Mouse (Mus musculus): Measurements from ENCODE around the gene Brf1. TPM values are rescaled to one million over a fixed set of nuclear protein-coding genes. Genes with fewer than 3 reads are reported as not detected.

Brf1 gene
- polyA plus RNA-seq, 1 experiment from 2014 or later: 70.1 TPM

DNA sequence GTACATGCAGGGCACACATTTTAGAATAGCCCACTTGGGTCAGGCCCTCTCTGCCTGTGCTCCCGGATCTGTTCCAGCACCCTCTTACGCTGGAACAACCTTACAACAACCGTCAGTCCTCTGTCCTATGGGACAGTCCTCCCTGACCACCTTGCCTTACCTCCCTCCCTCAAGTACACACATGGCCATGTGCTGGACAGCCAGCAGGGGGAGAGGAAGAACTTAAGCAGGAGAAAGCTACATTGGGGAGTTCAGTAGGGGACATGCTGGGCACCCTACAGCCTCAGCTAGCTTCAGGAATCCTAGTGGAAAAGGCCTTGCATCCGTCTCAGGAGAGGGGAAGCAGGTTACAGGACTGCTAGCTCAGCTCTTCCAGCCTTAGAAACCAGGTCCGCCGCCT, 74.6 kb downstream of the Brf1 start:
- peaks cover 40% of the 10 kb centered on the region for H3K27me3 ChIP-seq (replicated peaks)
- H3K27ac ChIP-seq: no peak overlapping the region
- H3K4me1 ChIP-seq: peaks cover 41% of the 10 kb centered on the region
- H3K4me2 ChIP-seq (replicated peaks): no peak overlapping the region
- WGBS: 86% methylated on average over 6 of the region's 6 CpGs
- no peak for ATAC-seq (ENCODE audit: low FRiP score, low read depth)
- no peaks in the 10 kb centered on the region for H3K9me3 ChIP-seq
- no peaks in the 10 kb centered on the region for H3K36me3 ChIP-seq
- H3K4me3 ChIP-seq: no peak overlapping the region
- H3K9ac ChIP-seq: no peak overlapping the region

GRCm38 (mm10) chr12:112922541-112922940, 78.0 kb downstream of the Brf1 start:
- peak; percentile 72 for ATAC-seq (ENCODE audit: low FRiP score, low read depth)
- Histone ChIP-seq H3K27me3 (replicated peaks) (peaks cover 10% of the 10 kb centered on the region), H3K4me1 (peaks cover 22% of the 10 kb centered on the region), H3K4me3 (no peak overlapping the region), H3K9me3 (no peaks in the 10 kb centered on the region), H3K9ac (no peak overlapping the region), H3K27ac (no peak overlapping the region), H3K36me3 (peaks cover 7% of the 10 kb centered on the region; the same call in 1 of the 2 replicates), H3K4me2 (replicated peaks) (no peak overlapping the region)
- WGBS: 10% methylated on average over 3 of the region's 3 CpGs

- peaks cover 8% of the 10 kb centered on the region; the same call in 1 of the 2 replicates for H3K36me3 ChIP-seq
- 89% methylated on average over 12 of the region's 12 CpGs for WGBS
- H3K4me2 ChIP-seq (replicated peaks): no peak overlapping the region
- no peak overlapping the region for H3K9ac ChIP-seq
- peaks cover 19% of the 10 kb centered on the region for H3K4me1 ChIP-seq
- H3K4me3 ChIP-seq: no peak overlapping the region
- peaks cover 2% of the 10 kb centered on the region; the same call in 1 of the 2 replicates for H3K27me3 ChIP-seq (replicated peaks)
- no peaks in the 10 kb centered on the region for H3K9me3 ChIP-seq
- H3K27ac ChIP-seq: no peak overlapping the region
- no peak for ATAC-seq (ENCODE audit: low FRiP score, low read depth)
Observed at GRCm38 (mm10) chr12:112921518-112921917, 79.0 kb downstream of the Brf1 start.

GRCm38 (mm10) chr12:112917906-112918305, 82.6 kb downstream of the Brf1 start:
- WGBS: 55% methylated on average over 8 of the region's 8 CpGs
- no peaks in the 10 kb centered on the region for H3K9me3 ChIP-seq
- H3K27me3 ChIP-seq (replicated peaks): no peaks in the 10 kb centered on the region
- no peak overlapping the region for H3K27ac ChIP-seq
- no peak for ATAC-seq (ENCODE audit: low FRiP score, low read depth)
- no peak overlapping the region for H3K9ac ChIP-seq
- peaks cover 25% of the 10 kb centered on the region for H3K36me3 ChIP-seq
- H3K4me1 ChIP-seq: peaks cover 18% of the 10 kb centered on the region
- no peak overlapping the region for H3K4me2 ChIP-seq (replicated peaks)
- no peak overlapping the region for H3K4me3 ChIP-seq

DNA sequence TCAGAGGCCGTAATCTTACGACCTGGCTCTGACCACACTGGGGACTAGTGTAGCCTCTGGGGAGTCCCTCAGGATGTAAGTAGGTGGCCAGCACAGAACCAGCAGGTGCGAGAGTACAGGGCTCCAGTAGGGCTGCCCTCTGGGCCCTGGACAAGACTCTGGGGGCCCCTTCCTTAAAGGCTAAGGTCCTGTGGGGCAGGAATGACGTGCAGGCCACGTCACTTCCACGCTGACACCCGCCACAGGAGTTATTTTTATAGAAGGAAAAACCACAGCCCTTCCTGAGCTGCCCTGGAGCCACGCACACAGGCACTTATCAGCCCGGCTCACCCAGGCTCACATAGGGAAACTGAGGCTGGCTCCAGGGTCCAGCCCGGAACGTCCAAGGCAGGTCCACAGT, 83.0 kb downstream of the Brf1 start:
- Histone ChIP-seq H3K4me2 (replicated peaks) (no peak overlapping the region), H3K27ac (no peak overlapping the region), H3K9me3 (no peaks in the 10 kb centered on the region), H3K9ac (no peak overlapping the region), H3K4me1 (peaks cover 14% of the 10 kb centered on the region; the same call in 1 of the 2 replicates), H3K4me3 (no peak overlapping the region), H3K36me3 (peaks cover 29% of the 10 kb centered on the region), H3K27me3 (replicated peaks) (no peaks in the 10 kb centered on the region)
- 78% methylated on average over 11 of the region's 11 CpGs for WGBS
- ATAC-seq (ENCODE audit: low FRiP score, low read depth): no peak

DNA sequence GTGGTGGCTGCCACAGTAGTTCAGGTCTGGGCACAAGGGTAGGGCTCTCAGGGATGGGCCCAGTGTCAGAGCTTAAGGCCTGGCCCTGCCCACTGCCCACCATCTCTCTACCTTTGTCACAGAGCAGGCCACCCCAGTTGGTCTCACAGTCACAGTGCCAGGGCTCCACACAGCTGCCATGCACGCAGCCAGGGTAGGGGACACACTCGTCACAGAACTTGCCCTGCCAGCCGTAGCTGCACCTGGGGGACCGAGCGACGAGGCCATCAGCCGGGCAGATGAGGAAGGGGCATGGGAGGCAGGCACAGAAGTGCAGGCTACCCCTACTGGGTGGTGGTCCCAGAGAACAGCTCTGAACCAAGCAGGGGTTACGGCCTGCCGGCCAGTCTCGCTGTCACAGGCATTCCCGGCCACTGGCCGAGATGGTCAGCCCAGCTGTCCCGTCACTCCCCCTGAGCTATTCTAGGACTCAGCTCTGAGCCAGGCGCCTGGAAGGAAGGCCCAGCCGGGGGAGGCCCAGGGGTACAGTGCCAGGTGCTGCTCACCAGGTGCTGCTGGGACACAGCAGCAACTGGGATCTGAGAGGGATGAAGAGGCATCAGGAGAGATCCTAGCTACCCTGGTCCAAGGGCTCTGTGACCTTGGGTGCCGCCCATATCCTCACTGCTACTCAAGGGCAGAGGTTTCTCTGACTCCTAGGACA, 83.7 kb downstream of the Brf1 start:
- Histone ChIP-seq H3K4me3 (no peak overlapping the region), H3K9me3 (no peaks in the 10 kb centered on the region), H3K27ac (no peak overlapping the region), H3K36me3 (peaks cover 36% of the 10 kb centered on the region), H3K4me2 (replicated peaks) (no peak overlapping the region), H3K9ac (no peak overlapping the region), H3K4me1 (peaks cover 8% of the 10 kb centered on the region; the same call in 1 of the 2 replicates), H3K27me3 (replicated peaks) (no peaks in the 10 kb centered on the region)
- no peak for ATAC-seq (ENCODE audit: low FRiP score, low read depth)
- 89% methylated on average over 16 of the region's 16 CpGs for WGBS

DNA sequence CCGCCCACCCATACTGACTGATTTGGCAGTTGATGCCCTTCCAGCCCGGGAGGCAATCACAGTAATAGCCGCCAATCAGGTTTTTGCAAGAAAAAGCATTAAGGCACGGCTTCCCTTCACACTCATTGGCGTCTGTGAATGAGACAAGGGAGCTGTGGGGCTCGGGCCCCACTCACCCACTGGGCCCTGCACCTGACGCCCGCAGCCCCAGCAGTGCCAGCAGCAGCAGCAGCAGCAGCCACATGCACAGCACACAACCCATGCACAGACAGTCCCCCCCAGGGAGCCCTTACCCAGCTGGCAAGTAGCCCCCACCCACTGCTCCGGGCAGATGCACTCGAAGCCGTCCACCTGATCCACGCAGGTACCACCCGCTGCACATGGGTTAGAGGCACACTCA, 84.9 kb downstream of the Brf1 start:
- WGBS: 62% methylated on average over 13 of the region's 13 CpGs
- H3K4me2 ChIP-seq (replicated peaks): no peak overlapping the region
- no peaks in the 10 kb centered on the region for H3K9me3 ChIP-seq
- H3K36me3 ChIP-seq: peaks cover 48% of the 10 kb centered on the region
- no peak overlapping the region for H3K27ac ChIP-seq
- H3K4me3 ChIP-seq: no peak overlapping the region
- H3K9ac ChIP-seq: no peak overlapping the region
- 0 out of 2 replicates have a peak, but pooled peaks have one; percentile 27 for ATAC-seq (ENCODE audit: low FRiP score, low read depth)
- H3K4me1 ChIP-seq: peaks cover 6% of the 10 kb centered on the region; the same call in 1 of the 2 replicates
- H3K27me3 ChIP-seq (replicated peaks): no peaks in the 10 kb centered on the region

DNA sequence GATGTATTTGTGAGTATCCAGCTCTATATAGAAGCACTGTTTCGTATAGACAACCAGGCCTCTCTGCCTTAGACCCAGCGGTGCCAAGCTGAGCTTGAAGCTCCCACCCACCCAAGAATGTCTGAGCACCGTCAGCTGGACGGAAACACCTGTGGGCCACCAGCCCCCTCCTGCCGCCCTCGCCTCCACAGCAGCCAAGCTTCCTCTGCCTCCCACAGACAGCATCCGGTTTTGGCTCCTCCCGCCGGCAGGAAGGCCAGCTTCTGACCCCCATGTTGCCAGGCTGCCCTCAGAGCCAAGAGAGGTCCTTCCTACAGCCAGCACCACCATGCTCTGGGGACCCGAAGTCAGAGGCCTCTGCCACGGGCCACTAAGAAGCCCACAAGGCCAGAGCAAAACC, 86.0 kb downstream of the Brf1 start:
- peaks cover 6% of the 10 kb centered on the region; the same call in 1 of the 2 replicates for H3K4me1 ChIP-seq
- H3K36me3 ChIP-seq: peaks cover 52% of the 10 kb centered on the region
- H3K27me3 ChIP-seq (replicated peaks): no peaks in the 10 kb centered on the region
- no peak overlapping the region for H3K4me3 ChIP-seq
- no peak overlapping the region for H3K4me2 ChIP-seq (replicated peaks)
- H3K27ac ChIP-seq: no peak overlapping the region
- no peak for ATAC-seq (ENCODE audit: low FRiP score, low read depth)
- no peaks in the 10 kb centered on the region for H3K9me3 ChIP-seq
- WGBS: 88% methylated on average over 11 of the region's 11 CpGs
- H3K9ac ChIP-seq: no peak overlapping the region

- Histone ChIP-seq H3K36me3 (peaks cover 65% of the 10 kb centered on the region), H3K4me2 (replicated peaks) (no peak overlapping the region), H3K4me3 (no peak overlapping the region), H3K27ac (no peak overlapping the region), H3K9me3 (no peaks in the 10 kb centered on the region), H3K9ac (no peak overlapping the region), H3K4me1 (peaks cover 6% of the 10 kb centered on the region; the same call in 1 of the 2 replicates), H3K27me3 (replicated peaks) (no peaks in the 10 kb centered on the region)
- 90% methylated on average over 28 of the region's 28 CpGs for WGBS
- ATAC-seq (ENCODE audit: low FRiP score, low read depth): no peak
Observed at GRCm38 (mm10) chr12:112912951-112913745, 87.4 kb downstream of the Brf1 start.

GRCm38 (mm10) chr12:112911701-112912100, 88.8 kb downstream of the Brf1 start:
- ATAC-seq (ENCODE audit: low FRiP score, low read depth): no peak
- Histone ChIP-seq H3K4me1 (peaks cover 6% of the 10 kb centered on the region; the same call in 1 of the 2 replicates), H3K4me3 (no peak overlapping the region), H3K27ac (no peak overlapping the region), H3K27me3 (replicated peaks) (no peaks in the 10 kb centered on the region), H3K36me3 (peaks cover 67% of the 10 kb centered on the region), H3K9ac (no peak overlapping the region), H3K9me3 (no peaks in the 10 kb centered on the region), H3K4me2 (replicated peaks) (no peak overlapping the region)
- 94% methylated on average over 17 of the region's 17 CpGs for WGBS
